Mouse (Mus musculus) bone marrow macrophage, adult 2 months (primary cell): ENCODE data around the gene Mn1.

Experiments used
- CTCF ChIP-seq: IDR thresholded peaks from 2 replicates; pipeline ENCODE4 v1.5.1; 2012; ENCODE audit warnings: low read depth, mild to moderate bottlenecking, low read length, moderate library complexity
- POLR2A ChIP-seq: IDR thresholded peaks from 2 replicates; pipeline ENCODE4 v1.6.1; 2012; ENCODE audit warnings: mild to moderate bottlenecking, low read depth, low read length, borderline replicate concordance

GRCm38 (mm10) chr5:111458675-111459074 is 41.5 kb downstream of the Mn1 start:
- TF ChIP-seq CTCF (no peak), POLR2A (no peak)
